Mouse (Mus musculus) adrenal gland, postnatal 14 days (tissue): ENCODE data around the gene Nek2. TPM values are rescaled to one million over a fixed set of nuclear protein-coding genes. Genes with fewer than 3 reads are reported as not detected.

ENCODE experiments used
- DNase-seq: peaks from one replicate; pipeline ENCODE4 v3.0.0; 2021; ENCODE audit warnings: mixed read lengths
- total RNA-seq: library from RNA; stranded (reverse); gene quantifications from 2 replicates; pipeline ENCODE4 v1.2.3, GENCODE M21; 2021

Nek2 gene
- total RNA-seq, 1 experiment from 2014 or later = 10.0 TPM

DNA sequence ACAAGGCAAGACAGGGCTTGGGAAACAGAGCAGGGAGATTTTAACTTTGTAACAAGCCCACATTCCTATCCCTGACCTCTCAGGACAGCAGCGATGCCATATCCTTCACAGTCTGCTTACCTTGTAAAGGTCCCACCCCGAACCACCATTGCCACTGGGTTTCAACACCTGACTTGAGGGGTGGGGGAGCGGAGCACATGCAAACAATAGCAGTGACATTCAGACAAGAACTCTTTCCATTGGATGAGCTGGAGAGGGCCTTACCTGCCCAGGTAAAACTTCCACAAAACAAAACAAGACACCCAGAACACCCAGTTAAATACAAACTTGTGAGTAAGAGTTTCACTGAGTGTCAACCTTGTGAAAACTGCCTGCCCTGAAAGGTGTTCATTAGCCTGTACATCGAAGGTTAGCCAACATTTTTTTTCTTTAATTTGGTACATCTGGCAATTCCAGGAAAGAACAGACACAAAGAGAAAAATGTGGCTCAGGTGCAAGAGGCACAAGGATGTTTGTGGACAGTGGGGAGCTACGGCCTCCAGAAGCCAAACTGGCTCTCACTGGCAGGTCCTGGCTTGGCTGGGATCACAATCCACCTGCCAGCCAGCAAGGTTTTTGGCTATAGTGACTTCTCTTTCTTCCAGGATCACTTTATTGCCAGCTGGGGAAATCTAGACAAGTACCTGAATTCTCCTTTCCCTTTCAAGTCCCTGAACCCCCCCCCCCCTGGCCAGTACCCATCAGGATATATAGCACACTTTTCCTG lies 35.8 kb downstream of the Nek2 start:
- DNase-seq = no peak

DNA sequence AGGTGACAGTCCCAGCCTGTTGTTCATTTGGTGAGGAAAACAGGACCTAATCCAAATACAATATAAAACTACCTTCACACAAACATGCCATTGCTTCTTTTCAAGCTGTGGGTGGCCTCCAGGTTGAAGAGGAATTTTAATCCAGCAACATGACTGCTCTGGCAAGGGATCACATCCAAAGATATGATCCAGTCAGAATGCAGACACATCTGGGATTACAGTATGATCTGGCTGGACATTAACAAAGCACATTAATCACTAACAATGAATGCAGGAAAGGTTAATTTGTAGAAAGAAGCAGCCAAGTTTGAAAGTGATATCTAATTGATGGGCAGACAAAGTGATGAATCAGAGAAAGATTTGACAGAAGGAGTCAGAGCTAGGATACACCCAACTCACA lies 36.9 kb downstream of the Nek2 start:
- no peak for DNase-seq

DNA sequence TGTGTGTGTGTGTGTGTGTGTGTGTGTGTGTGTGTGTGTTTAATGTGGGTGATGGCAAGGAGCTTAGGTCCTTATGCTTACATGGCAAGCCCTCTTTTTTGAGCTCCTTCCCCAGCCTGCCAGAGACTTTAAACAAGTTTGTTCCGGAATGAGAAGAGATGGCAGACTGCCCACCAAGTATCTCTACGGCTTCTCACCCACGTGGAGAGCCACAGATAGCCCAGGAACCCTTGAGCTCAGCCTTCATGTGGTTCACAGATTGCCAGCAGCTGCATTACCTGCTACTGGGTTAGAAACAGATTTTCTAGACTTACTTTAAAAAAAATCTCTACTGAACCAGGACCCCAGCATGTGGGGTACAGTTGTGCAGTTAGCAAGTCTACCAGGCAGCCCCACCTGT lies 38.6 kb downstream of the Nek2 start:
- DNase-seq = no peak

DNA sequence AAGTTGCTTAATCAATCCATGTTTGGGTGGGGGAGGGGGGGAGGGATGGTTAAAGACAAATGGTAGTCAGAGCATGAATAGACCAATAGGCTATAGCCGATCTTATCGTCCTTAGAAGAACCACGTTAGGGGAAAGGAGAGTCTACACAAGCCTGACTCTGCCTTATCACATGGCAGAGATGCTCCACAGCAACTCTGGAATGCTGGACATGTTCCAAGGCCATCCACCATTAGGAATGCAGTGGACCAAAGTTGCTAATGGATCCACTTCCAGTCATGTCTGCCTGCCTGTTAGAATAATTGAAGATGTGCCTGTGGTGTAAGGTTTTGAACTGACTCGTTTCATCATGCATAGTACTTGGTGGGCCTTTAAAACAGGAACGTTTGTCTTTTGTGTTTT lies 40.0 kb downstream of the Nek2 start:
- DNase-seq = peak; percentile 54

GRCm38 (mm10) chr1:191863833-191864550 lies 42.7 kb downstream of the Nek2 start:
- no peak for DNase-seq

DNA sequence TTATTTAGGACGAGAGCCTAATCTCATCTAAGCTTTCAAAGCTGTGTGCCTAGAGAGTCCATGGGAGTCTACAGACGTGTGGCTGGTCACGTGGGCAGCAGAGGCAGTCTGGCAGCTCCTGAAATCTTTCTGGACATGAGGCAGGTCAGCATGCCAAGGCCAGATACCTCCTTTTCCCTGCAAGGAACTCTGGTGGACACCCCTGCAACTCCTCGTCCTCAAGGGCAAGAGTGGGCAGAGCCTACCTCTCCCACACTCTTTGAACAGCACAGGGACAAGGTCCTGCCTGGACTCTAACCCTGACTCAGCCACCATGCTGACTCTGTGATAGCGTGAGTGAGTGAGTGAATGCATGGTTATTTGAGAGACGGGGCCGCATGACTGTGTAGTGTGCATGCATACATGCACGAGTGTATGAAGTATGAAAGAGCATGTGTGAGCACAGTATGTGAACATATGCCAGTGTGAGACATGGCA lies 43.3 kb downstream of the Nek2 start:
- DNase-seq = no peak

- no peak for DNase-seq
These were observed 50.9 kb downstream of the Nek2 start for GRCm38 (mm10) chr1:191872076-191872710.

- no peak for DNase-seq
These were observed 53.8 kb downstream of the Nek2 start for GRCm38 (mm10) chr1:191875006-191875405.

DNA sequence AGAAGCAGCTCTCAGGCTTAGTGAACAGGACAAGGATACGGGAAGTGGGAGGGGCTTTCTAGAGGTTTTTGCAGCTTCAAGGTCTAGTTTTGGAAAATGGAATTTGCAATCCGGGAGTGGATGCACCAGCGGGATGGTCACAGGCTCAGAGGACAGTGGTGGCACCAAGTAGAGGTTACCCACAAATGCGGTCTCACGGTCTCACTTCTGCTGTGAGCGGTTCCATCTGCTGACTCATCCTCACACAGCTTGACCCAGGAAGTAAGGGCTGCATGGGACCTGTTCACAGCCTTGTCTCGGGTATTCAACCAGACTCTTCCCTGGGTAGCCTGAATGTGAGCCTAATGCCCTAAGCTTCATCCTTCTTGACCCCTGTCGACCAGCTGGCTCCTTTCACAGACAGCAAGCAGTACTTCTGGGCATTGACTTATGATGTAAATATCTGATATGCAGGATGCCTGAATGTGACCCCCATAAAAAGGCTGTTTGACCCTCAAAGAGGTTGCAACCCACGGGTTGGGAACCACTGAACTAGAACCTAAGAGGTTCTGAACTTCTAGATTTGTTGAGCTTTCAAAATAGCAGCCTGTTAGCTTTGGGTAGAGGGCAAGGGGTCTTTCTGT lies 54.5 kb downstream of the Nek2 start:
- DNase-seq = peak; percentile 35

- no peak for DNase-seq
These were observed 56.4 kb downstream of the Nek2 start for GRCm38 (mm10) chr1:191877681-191878080.

- no peak for DNase-seq
These were observed 57.3 kb downstream of the Nek2 start for GRCm38 (mm10) chr1:191878518-191878921.

- no peak for DNase-seq
These were observed 59.0 kb downstream of the Nek2 start for GRCm38 (mm10) chr1:191880247-191880646.

DNA sequence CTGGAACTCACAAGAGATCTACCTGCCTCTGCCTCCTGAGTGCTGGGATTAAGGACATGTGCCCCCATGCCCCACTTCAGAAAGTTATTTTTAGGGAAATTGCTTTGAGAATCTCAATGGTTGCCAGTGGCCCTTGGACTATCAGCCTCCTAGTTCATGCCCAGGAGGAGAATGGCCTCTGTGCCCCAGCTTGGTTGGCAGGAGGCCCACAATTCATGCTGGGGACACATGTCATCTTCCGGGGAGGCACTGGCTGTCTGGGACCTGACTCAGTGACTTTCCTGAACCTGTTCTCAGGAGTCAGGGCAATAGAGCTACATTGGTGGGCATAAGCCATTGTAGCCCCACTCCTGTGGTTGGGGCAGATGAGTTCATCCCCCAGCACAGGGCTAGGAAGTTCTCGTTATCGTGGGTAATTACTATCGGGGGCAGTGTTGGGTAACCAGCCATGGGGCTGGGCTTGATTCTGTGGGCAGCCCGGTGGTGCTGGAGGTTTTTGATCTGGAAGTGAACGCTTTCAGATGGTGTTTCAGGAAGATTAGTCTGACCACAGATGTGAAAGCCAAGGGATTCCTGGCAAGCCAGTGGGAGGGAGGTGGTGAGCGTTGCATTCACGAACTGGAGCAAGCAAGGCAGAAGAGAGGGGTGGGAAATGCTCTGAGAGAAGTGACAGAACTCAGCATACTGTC lies 59.8 kb downstream of the Nek2 start:
- DNase-seq = no peak

GRCm38 (mm10) chr1:191881663-191882062 lies 60.4 kb downstream of the Nek2 start:
- no peak for DNase-seq

Other genes starting within 250 kb of the Nek2 start
- gene Dtl, start 245.9 kb upstream of the Nek2 start, total RNA-seq = 6.7 and 7.6 TPM in 2 replicates
- gene Ints7, start 245.8 kb upstream of the Nek2 start, total RNA-seq = 28.0 and 30.1 TPM in 2 replicates
- 59.3 and 59.7 TPM in 2 replicates for gene Lpgat1, start 103.6 kb upstream of the Nek2 start, total RNA-seq
- gene Slc30a1, start 85.3 kb downstream of the Nek2 start, total RNA-seq = 17.8 and 25.2 TPM in 2 replicates
- gene Rd3, start 155.9 kb downstream of the Nek2 start, total RNA-seq = 0.26 TPM in 1 of 2 replicates, not detected in the other